Mouse (Mus musculus) 3134 (cell line): ENCODE measurements around the gene Map7d1.

Experiments
- DNase-seq: peaks from one replicate; pipeline ENCODE4 v3.0.0-alpha.2; 2011; ENCODE audit warnings: low spot score; ENCODE audit not compliant: insufficient read length; ENCODE audit errors: extremely low read depth

Gene Map7d1

DNA sequence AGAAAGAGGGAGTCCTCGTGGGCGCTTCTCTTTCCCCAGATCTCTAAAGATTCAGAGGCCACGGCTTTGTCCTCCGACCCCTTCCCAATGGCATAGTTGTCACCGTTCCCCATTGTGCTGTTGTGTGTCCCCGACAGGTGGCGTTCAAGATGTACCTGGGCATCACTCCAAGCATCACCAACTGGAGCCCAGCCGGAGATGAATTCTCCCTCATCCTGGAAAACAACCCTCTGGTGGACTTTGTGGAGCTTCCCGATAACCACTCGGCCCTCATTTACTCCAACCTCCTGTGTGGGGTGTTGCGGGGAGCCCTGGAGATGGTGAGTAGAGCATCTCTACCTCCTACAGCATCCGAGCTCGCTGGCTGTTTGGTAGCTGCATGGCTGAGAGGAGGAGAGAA lies 17.6 kb upstream of the Map7d1 start:
- DNase-seq: no peak

DNA sequence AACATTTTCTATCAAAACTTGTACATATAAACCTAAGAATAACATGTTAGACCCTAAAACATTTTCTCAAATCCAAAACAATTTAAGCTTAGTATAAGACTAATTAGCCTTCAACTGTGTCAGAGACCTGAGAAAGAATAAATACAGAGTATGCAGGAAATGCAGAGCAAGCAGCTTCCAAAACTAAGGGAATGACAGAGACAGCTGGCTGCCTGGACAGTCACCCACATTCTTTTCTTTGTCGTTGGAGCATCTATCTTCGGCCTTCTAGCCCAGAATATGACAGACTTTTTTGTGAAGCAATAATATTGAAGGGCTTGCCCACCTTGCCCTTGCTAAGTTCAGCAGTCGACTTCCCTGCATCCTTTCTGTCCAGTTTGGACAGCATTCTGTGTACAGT lies 13.1 kb upstream of the Map7d1 start:
- DNase-seq: no peak

DNA sequence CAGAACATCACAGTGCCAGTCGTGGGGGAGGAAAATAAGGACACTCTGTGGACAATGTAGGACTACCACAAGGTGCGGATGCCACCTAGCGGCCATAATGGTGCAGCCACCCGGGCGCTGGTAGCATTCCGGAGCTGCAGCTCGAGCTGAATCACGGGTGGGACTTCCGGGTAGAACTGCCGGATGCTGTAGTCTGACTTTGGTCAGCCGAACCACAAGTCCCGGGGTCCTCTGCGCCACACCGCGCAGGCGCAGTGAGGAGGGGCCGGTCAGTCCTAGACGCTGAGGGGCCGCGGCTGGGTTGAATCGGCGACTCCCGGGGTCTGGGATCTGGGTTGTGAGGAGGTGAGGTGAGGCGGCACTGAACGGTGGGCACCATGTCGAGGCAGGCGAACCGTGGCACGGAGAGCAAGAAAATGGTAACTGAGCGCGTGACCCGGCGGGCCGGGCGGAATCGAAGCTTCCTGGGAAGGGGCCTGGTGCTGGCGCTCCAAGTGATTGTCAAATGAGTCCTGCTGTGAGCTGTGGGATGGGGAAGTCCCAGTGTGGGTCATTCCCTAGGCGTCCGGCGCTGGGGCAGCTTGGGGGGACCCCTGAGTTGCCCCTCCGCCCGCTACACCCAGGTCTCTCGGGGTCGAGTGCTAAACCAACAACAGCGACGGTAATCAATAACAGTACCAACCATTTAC lies 6.1 kb upstream of the Map7d1 start, which contains the start of gene Trappc3:
Gene Trappc3 (plus strand): TSS at position 207 of the 689 bp plus-strand sequence.
- DNase-seq: peak; percentile 97

DNA sequence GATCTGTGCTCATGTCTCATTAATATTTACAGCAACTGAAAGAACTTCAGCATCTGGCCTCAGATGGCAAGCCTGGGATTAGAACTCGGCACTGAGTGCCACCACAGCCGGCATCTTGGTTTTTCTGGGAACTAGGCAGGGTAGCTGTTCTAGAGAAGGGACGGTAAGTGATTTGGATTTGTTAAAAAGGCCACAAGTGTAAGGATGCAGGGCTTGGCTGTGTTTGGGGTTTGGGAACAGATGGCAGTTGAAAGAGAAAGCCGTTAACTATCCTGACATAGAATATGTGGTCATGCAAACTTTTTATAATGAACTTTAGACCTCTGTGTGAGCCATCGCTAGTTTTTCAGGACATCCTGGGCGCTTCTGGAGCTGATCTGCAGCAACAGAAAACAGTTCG lies 5.5 kb upstream of the Map7d1 start:
- no peak for DNase-seq

DNA sequence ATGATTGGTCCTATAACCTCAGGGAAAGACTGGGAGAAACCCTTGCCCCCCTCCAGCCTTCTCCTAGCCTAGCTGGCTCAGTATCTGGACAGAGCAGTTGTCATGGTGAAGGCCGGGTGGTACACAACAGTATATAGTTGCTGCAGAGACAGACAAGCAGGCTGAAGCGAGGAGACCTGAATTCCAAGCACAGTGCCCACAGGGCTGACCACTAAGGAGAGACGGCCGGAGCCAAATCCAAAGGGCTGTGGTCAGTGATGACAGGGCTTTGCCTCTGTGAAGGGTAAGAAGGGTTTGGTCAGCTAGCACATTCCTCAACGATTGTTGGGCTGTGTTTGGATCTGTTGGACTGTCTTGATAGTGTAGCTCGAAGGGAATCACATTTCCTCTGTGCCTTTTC lies 5.1 kb upstream of the Map7d1 start:
- peak; percentile 79 for DNase-seq

DNA sequence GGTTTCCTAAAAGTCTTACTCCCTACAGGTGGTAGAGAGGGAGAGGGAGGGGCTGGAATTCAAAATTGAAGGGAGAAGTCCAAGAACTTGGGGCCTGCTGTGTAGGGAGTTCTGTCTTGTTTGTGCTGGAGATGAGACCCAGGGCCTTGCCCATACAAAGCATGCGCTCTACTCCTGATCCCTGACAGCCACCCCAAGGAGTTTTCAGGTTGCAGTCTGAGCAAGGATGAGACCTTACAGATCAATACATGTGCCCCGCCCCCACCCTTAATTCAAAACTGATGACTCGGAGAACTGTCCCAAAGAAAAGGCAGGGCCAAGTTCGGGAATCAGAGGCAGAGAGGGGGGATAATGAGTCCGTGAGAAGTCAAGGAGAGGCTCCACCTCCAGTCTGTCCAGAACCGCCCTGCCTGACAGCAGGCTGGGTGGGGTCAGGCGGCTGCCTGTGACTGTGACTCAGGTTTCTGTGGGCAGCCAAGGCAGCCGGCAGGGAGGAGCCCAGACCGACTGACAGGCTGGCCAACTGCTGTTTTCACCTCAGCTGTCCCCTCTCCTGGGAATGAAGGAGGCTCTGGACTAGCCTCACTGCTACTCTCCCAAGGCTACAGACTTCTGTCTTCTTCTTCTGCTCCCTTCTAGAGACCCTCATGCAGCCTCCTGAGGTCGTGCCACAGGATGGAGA lies 4.5 kb upstream of the Map7d1 start:
- DNase-seq: peak; percentile 88

DNA sequence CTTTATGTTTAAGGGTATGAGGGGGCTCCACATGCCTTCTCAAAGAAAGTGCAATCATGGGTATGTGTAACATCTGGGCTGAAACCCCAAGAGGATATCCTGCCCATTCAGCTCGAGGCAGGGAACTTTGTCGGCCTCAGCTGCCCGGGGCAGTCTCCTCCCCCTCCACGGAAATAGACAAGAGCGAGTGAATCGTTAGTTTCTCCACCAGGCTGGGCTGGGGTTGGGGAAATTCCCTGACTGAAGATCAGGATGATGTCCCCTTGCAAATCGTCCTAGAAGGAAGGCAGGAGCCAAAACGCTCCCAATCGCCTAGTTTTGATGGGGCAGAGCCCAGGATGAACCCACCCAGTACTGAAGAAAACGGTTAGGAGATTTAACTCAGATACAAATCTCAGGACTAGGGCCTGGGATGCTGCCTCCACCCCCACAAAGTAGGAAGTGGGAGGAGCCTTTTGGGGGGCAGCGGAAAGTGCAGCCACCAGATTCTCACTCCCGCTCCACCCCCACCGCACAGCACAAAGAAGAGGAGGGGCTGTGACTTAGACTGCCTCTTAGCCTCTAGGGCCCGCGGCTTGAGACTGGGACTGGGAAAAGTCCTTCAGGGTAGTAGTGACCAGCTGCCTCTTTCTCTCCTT lies 3.5 kb upstream of the Map7d1 start:
- peak; percentile 81 for DNase-seq

DNA sequence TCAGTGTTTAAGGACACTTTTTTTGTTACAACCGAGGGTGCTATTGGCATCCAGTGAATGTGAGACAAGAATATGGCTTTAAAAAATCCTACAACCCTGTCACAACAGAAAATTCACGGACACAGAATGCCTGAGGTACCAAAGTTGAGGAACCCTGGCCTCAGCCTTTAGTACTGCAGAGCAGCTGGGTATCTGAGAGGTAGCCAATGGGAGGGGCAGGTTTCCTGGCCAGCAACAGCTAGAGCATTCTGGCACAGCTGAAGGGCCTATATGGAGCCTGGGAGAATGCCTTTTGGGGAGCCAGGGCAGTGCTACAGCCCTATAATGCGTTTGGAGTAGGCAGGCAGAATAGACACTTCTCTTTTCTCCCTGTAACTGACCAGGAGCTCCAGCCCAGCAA lies 2.9 kb upstream of the Map7d1 start:
- no peak for DNase-seq

DNA sequence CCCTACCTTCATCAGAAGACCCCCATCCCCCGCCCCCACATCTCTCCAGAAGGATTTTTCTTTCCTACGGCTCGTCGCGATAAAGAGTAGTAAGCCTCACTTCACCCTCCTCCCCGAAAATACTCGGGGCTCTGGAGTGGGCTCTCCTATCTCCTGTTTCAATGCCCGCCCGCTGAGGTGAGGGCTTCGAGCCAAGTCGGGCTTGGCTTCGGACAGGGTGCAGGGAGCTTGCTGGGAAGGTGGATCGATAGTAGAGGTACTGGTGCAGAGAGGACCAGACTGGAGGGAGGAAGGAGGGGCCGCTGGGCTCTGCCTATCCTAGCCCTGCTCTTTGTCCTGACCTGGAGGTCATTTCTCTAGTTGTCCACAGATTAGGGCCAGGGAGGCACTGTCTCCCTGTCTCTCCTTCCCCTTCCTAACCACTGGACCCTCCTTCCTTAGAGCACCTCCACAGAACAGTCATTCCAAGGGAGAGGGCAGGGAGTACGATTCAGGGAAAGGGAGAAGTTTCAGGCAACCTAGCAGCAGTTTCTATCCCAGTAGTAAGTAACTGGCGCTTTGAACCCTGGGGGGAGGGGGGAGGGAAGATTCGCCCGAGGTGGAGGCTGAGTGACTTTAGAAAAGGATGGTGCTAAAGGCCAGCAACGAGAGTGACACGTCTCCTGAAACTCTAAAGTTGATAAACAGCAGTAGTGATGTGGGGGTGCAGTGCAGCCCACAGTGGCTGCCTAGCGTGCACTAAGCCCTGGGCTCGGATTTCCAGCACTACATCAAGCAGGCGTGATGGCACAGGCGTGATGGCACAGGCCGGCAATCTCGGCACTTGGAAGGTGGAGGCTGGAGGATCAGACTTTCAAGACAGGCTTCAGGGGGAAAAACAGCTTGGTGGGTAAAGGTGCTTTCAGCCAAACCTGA lies 1.1 kb upstream of the Map7d1 start:
- DNase-seq: peak; percentile 50

DNA sequence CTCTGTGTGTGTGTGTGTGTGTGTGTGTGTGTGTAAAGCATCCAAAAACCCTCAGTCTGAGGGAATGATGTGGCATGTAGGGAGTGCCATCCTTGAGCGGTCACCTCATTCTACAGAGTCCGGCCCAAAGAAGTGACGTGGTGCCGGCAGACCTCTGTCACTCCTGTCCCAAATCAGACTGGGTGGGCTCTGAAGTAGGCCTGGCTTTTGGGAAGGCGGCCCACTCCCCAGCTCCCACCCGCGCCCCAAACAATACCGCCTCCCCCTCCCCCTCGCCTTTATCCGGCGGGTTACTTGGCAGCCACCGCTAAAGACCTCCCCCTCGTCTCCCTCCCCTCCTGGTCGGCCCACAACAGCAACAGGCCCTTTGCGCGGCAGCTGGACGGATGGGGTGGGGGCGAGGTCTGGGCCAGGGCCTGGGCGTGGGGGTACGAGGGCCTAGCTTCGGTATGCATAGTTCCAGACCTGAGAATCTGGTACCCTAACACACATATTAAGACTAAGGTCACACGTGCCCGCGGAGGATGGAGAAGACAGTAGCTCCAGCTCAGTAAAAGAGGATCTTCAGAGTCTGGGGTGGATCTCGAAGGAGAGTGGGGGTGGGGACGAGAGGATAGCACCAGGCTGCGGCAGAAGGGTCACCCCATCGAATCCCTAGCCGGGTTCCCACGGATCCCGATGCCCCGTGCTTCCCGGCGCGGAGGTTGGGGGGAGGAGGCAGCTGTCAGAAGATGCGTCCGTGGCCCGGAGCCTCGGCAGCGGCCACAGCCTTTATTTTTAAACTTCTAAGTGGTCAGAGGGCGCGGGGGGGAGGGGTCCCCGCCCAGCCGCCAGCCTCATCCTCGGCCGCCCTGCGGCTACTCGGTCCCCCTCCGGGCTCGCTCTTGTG lies 786 bp downstream of the Map7d1 start:
- peak; percentile 61 for DNase-seq

DNA sequence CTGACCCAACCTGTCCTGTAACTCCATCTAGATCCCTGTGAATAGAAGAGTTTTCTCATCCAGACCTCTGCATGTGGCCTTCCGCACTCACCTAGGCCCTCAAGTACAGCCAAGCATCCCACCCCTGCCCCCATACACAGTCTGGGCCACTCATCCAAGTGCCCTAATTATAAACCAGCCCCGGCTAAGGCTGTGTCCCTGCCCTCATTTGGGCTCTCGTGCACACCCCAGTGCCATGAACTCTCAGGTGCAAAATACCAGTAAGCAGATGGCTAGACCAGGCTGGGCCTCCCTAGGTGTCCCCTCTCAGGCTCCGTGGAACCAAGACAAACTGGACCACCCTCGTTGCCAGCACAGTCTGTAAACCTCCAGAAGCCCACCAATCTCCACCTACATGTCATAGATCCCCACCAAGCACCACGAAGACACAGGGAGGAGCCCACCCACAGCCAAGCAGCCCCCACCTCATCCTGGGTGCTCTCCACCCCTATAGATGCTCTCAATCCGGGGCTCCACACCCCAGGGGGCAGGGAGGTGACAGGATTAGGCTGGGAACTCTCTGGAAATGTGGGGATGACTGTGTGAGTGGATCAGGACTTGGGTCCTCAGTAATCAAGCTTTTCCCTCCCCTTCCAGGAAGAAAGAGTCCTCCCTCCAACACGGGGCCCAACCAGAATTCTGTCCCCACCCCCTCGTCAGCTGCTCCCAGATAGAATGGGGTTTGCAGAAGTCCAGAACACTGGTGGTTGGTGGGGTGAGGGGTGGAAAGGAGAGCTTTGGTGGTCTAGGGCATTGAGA lies 1.6 kb downstream of the Map7d1 start:
- DNase-seq: peak; percentile 60

DNA sequence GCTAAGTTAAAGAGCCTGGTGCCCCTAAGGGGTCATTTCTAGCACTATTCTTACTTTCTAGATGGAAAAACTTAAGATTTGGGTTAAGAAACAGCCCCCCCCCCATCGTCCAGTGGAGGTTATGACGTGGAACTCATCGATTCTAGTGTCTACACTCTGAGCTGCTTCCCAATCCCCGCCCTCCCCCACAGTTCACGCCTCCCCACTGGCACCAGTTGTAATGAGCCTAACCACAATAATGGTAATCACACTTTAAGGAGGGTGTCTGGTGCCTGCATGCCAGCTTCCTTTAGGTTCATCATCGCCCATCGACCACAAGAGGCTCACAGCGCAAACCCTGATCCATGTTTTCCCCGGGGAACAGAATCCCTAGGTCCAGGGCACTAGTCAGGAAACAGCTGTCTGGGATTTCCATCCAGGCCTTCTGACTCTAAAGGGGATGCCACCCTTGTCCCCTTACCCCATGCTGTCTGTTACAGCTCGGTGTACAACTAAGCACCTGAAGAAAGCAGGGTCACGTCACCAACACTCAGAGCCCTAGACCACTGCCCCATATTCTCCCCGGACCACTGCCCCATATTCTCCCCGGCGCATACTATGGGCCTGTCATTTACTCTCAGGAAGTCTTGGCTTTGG lies 2.4 kb downstream of the Map7d1 start:
- no peak for DNase-seq

DNA sequence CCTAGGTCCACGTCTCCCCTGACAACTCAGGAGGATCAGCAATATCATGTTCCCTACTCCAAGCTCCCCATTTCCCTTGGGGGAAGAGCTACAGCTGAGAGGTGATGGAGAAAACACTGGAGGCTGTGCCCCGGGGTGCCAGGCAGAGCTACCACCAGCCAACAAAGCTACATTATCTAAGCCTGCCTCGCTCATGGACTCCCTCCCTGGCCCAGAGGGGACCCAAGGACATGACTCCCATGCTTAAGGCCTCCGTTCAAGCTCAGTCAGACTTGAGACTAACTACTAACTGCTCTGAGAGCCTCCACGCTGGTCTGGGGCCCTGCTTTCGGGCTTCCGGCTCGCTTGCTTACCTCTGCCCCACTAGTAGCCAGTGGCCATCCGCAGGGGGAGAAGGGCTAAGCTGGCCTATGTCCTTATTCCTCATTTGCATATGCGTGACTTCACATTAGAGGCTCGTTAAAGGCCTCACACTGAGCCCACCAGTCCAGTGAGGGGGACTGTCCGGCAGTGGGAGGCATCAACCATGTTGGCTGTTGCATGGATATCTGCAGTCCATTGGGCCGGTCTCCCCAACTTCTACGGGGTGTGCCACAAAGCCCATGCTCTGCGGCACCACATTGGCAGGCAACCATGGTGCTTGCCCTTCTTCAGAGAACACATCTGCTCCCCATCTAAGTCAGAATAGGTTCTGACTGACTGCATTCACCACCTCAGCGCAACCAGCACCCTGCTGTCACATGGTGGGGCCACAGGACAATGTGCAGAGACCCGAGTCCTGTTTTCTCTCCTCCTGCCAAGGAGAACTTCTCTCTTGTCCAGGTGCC lies 3.5 kb downstream of the Map7d1 start:
- DNase-seq: no peak

DNA sequence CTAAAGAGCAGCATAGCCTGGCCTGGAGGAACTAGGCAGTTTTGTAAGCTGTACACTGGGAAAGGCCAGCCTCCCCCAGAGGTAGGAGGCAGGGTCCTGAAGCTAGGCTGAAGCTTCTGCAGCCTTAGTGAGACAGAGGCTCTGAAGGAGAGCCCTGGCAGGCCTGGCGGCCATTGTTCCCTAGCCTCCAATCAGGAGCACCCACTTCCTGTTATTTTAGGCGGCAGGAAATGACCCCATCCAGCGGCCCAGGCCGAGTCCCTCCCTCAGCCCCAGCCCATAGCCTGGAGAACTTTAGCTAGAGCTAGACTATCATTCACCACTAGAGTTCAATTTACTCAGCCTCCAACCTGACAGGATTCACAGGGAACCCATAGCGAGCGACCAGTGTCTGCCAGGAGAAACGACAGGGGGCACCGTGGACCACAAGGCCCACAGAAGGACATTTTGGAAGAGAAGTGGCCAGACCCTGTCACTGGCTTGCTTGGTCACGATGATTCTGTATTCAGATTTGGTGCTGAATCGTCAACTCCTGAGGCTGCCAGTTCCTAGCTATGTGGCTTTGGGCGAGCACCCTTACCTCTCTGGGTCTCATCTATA lies 4.4 kb downstream of the Map7d1 start:
- no peak for DNase-seq

DNA sequence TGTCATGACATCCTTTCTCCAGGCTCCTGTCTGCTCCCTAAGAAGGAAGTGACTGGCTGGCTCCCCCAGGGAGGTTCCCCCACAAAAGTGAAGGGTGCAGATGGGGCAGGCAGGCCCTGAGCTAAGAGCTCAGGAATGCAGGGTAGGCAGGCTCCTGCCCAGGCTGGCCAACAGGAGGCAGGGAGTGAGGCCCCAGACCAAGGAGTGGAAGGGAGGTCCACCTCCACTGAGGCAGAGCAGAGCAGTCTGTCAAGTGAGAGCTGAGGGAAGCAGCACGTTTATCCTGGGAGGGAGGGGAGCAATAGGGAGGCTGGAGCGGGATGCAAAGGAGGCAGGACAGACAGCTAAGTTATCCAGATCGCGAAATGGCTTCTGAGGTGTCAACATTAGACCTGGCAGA lies 5.5 kb downstream of the Map7d1 start:
- peak; percentile 50 for DNase-seq

DNA sequence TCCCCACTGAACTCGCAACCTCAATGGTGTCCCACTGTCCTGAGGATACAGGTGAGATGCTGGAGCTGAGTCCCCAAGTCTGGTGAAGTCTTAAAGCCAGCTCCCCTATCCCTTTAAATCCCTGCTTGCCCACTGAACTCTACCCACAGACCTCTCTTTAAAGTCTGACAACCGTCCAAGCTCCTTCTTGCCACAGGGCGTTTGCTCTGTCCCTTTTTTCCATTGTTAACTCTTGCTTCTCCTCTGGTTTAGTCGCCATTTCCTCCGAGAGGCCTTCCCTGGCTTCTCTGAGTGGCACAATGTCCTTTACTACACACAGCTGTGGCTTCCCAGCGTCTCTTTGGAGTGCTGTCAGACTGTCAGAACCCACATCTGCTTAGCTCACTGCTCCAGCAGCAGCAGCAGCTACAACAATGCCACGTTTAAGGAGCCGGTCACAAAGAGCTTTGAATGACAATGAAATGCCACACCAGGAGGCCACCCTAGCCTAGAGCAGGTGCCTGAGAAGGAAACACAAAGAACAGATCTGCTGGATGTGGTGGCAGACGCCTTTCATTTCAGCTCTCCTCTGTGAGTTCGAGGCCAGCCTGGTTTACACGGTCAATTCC lies 7.8 kb downstream of the Map7d1 start:
- DNase-seq: no peak
